Mouse (Mus musculus) C2C12 (cell line): ENCODE data around the gene Gm49510. TPM values are rescaled to one million over a fixed set of nuclear protein-coding genes. Genes with fewer than 3 reads are reported as not detected.

Source experiments
- H3K27me3 ChIP-seq: one replicate; pipeline ENCODE4 v1.6.1; 2011; ENCODE audit not compliant: control insufficient read depth, insufficient read depth, insufficient read length
- H3K36me3 ChIP-seq: one replicate; pipeline ENCODE4 v1.6.1; 2011; ENCODE audit not compliant: control insufficient read depth, insufficient read depth
- H3K4me3 ChIP-seq: one replicate; pipeline ENCODE4 v1.5.1; 2011; ENCODE audit warnings: mild to moderate bottlenecking, control low read depth; ENCODE audit not compliant: poor library complexity, insufficient read depth, severe bottlenecking
- H3K79me2 ChIP-seq: one replicate; pipeline ENCODE4 v1.6.1; 2011; ENCODE audit not compliant: control insufficient read depth, insufficient read depth
- H3K79me3 ChIP-seq: one replicate; pipeline ENCODE4 v1.6.1; 2011; ENCODE audit warnings: low read depth, control low read depth
- H3ac ChIP-seq: one replicate; pipeline ENCODE3; 2011; ENCODE audit warnings: low read depth; ENCODE audit not compliant: control insufficient read depth, insufficient read length
- CEBPB ChIP-seq: IDR thresholded peaks from one replicate; pipeline ENCODE4 v1.6.1; 2011; ENCODE audit warnings: low read depth, mild to moderate bottlenecking, control low read depth, moderate library complexity
- CTCF ChIP-seq: IDR thresholded peaks from one replicate; pipeline ENCODE4 v1.5.1; 2011; ENCODE audit not compliant: control insufficient read depth, insufficient read depth, insufficient read length
- FOSL1 ChIP-seq: IDR thresholded peaks from one replicate; pipeline ENCODE4 v1.8.0; 2011; ENCODE audit warnings: mild to moderate bottlenecking, low read length; ENCODE audit not compliant: poor library complexity, insufficient read depth, severe bottlenecking
- MAX ChIP-seq: IDR thresholded peaks from one replicate; pipeline ENCODE4 v1.6.1; 2011; ENCODE audit warnings: mild to moderate bottlenecking, control low read depth
- MYOD1 ChIP-seq: IDR thresholded peaks from one replicate; pipeline ENCODE4 v1.6.1; 2011; ENCODE audit warnings: low read depth; ENCODE audit not compliant: control insufficient read depth, insufficient read length
- MYOG ChIP-seq: IDR thresholded peaks from one replicate; pipeline ENCODE4 v1.6.1; 2011; ENCODE audit not compliant: control insufficient read depth, insufficient read length; ENCODE audit errors: extremely low read depth
- USF1 ChIP-seq: IDR thresholded peaks from one replicate; pipeline ENCODE4 v1.6.1; 2011; ENCODE audit warnings: low read depth, mild to moderate bottlenecking, control low read depth, moderate library complexity
- polyA plus RNA-seq: library from polyadenylated mRNA; unstranded; fragments of >200 nt; fragmentation: generic; extraction: Trizol; gene quantifications from one replicate; pipeline ENCODE4 v1.2.1, GENCODE M21; 2012; ENCODE audit warnings: missing spikeins

Gene Gm49510
- polyA plus RNA-seq, 1 experiment, result 0.07 TPM

- no peak overlapping the region for H3ac ChIP-seq
- peaks cover 47% of the 10 kb centered on the region for H3K79me2 ChIP-seq
- H3K27me3 ChIP-seq, result no peaks in the 10 kb centered on the region
- TF ChIP-seq MYOD1 (peak; percentile 43), MAX (peak; percentile 31), USF1 (peak; percentile 0), CTCF (no peak)
- peaks cover 33% of the 10 kb centered on the region for H3K36me3 ChIP-seq
- H3K79me3 ChIP-seq, result peaks cover 36% of the 10 kb centered on the region
- no peak overlapping the region for H3K4me3 ChIP-seq
Observed at GRCm38 (mm10) chr15:78930801-78931426, 31.4 kb downstream of the Gm49510 start.

GRCm38 (mm10) chr15:78931577-78931976 is 32.1 kb downstream of the Gm49510 start:
- H3K79me3 ChIP-seq, result peaks cover 41% of the 10 kb centered on the region
- no peak overlapping the region for H3K4me3 ChIP-seq
- peaks cover 52% of the 10 kb centered on the region for H3K79me2 ChIP-seq
- no peaks in the 10 kb centered on the region for H3K27me3 ChIP-seq
- H3ac ChIP-seq, result no peak overlapping the region
- H3K36me3 ChIP-seq, result peaks cover 37% of the 10 kb centered on the region
- TF ChIP-seq MYOG (no peak), FOSL1 (peak; percentile 17), USF1 (no peak), MYOD1 (no peak), CTCF (peak; percentile 80), CEBPB (no peak), MAX (peak; percentile 65)

GRCm38 (mm10) chr15:78934784-78935320 is 35.4 kb downstream of the Gm49510 start, which contains the start of gene Nol12:
Gene Nol12, plus strand, starts transcription at chr15:78934933.
- H3K79me3 ChIP-seq, result peaks cover 15% of the 10 kb centered on the region
- H3ac ChIP-seq, result peak within 1 kb of the TSS; percentile 92
- peaks cover 45% of the 10 kb centered on the region for H3K36me3 ChIP-seq
- H3K79me2 ChIP-seq, result peaks cover 28% of the 10 kb centered on the region
- TF ChIP-seq MAX, result peak; percentile 92
- peak; percentile 29 for TF ChIP-seq USF1
- TF ChIP-seq CEBPB, result no peak
- no peak for TF ChIP-seq MYOD1
- H3K4me3 ChIP-seq, result peak within 1 kb of the TSS; percentile 92
- no peaks in the 10 kb centered on the region for H3K27me3 ChIP-seq

- TF ChIP-seq CTCF, result no peak
- TF ChIP-seq MYOG, result no peak
- TF ChIP-seq MYOD1, result no peak
- no peak for TF ChIP-seq MAX
- TF ChIP-seq CEBPB, result no peak
- no peak for TF ChIP-seq FOSL1
- TF ChIP-seq USF1, result no peak
- peaks cover 14% of the 10 kb centered on the region for H3K79me3 ChIP-seq
- H3K4me3 ChIP-seq, result no peak overlapping the region
- no peaks in the 10 kb centered on the region for H3K27me3 ChIP-seq
- H3K79me2 ChIP-seq, result peaks cover 24% of the 10 kb centered on the region
- H3K36me3 ChIP-seq, result peaks cover 52% of the 10 kb centered on the region
- no peak overlapping the region for H3ac ChIP-seq
Observed at GRCm38 (mm10) chr15:78936403-78936802, 36.9 kb downstream of the Gm49510 start.

GRCm38 (mm10) chr15:78937311-78937710 is 37.8 kb downstream of the Gm49510 start:
- Histone ChIP-seq H3K36me3 (peaks cover 60% of the 10 kb centered on the region), H3ac (peak overlapping the region; percentile 38), H3K4me3 (no peak overlapping the region), H3K27me3 (no peaks in the 10 kb centered on the region), H3K79me2 (peaks cover 24% of the 10 kb centered on the region), H3K79me3 (peaks cover 14% of the 10 kb centered on the region)
- no peak for TF ChIP-seq MYOG
- TF ChIP-seq CEBPB, result no peak
- TF ChIP-seq MYOD1, result no peak
- TF ChIP-seq FOSL1, result no peak
- TF ChIP-seq USF1, result no peak
- no peak for TF ChIP-seq MAX
- no peak for TF ChIP-seq CTCF

GRCm38 (mm10) chr15:78937963-78938362 is 38.5 kb downstream of the Gm49510 start:
- peaks cover 60% of the 10 kb centered on the region for H3K36me3 ChIP-seq
- peaks cover 24% of the 10 kb centered on the region for H3K79me2 ChIP-seq
- peaks cover 14% of the 10 kb centered on the region for H3K79me3 ChIP-seq
- H3ac ChIP-seq, result no peak overlapping the region
- no peak overlapping the region for H3K4me3 ChIP-seq
- no peak for TF ChIP-seq USF1
- no peak for TF ChIP-seq MYOG
- no peak for TF ChIP-seq MYOD1
- no peak for TF ChIP-seq FOSL1
- no peak for TF ChIP-seq CEBPB
- H3K27me3 ChIP-seq, result no peaks in the 10 kb centered on the region
